Mouse (Mus musculus): ENCODE results near the gene Kank1. TPM values are rescaled to one million over a fixed set of nuclear protein-coding genes. Genes with fewer than 3 reads are reported as not detected.

The Kank1 gene
- polyA plus RNA-seq, 1 experiment from 2014 or later, result 81.5 TPM

GRCm38 (mm10) chr19:25386679-25387470 is 150.1 kb downstream of the Kank1 start:
- Histone ChIP-seq H3K27ac (ENCODE audit: poor library complexity, severe bottlenecking) (peak overlapping the region; percentile 72), H3K9me3 (replicated peaks) (no peaks in the 10 kb centered on the region), H3K36me3 (peaks cover 15% of the 10 kb centered on the region), H3K4me3 (no peak overlapping the region), H3K4me1 (replicated peaks) (peaks cover 59% of the 10 kb centered on the region), H3K27me3 (replicated peaks) (no peaks in the 10 kb centered on the region), H3K4me2 (peak overlapping the region; percentile 54), H3K9ac (peak overlapping the region; percentile 55; the same call in 1 of the 2 replicates)
- 40% methylated on average over 16 of the region's 16 CpGs for WGBS
- no peak for ATAC-seq (ENCODE audit: insufficient number of reproducible peaks, low FRiP score)

DNA sequence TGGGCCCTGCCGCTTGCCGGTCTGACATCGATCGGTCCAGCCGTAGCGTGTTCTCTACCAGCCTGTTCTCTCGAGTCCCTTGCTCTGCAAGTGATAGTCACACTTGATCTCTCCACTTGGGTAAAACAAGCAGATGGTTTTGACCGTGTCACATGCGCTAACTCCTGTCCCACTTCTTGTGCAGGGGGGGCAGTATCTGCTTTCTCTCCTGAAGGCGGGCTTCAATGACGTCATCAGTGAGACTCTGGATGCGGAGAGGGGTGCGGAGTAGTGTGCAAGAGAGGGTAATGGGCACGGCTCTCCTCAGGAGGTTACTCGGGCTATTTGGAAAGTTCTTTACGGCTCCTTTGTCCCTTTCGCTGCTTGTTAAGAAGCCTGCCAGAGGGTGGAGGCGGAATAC is 151.1 kb downstream of the Kank1 start:
- 87% methylated on average over 18 of the region's 18 CpGs for WGBS
- no peak overlapping the region for H3K9ac ChIP-seq

GRCm38 (mm10) chr19:25392135-25392534 is 155.4 kb downstream of the Kank1 start:
- H3K4me2 ChIP-seq, result no peak overlapping the region
- H3K9me3 ChIP-seq (replicated peaks), result 0 out of 2 replicates have a peak, but pooled peaks cover 4% of the 10 kb centered on the region
- 0 out of 2 replicates have a peak overlapping the region, but pooled peaks have one; percentile 37 for H3K27ac ChIP-seq (ENCODE audit: poor library complexity, severe bottlenecking)
- H3K36me3 ChIP-seq, result peaks cover 19% of the 10 kb centered on the region
- H3K9ac ChIP-seq, result no peak overlapping the region
- H3K4me1 ChIP-seq (replicated peaks), result peaks cover 53% of the 10 kb centered on the region
- no peak for ATAC-seq (ENCODE audit: insufficient number of reproducible peaks, low FRiP score)
- no peak overlapping the region for H3K4me3 ChIP-seq
- 83% methylated on average over 11 of the region's 11 CpGs for WGBS
- H3K27me3 ChIP-seq (replicated peaks), result no peaks in the 10 kb centered on the region

More for the DNA sequence above, 151.1 kb downstream of the Kank1 start:
- H3K27me3 ChIP-seq (replicated peaks), result no peaks in the 10 kb centered on the region
- peaks cover 59% of the 10 kb centered on the region for H3K4me1 ChIP-seq (replicated peaks)
- no peak overlapping the region for H3K4me3 ChIP-seq
- no peak for ATAC-seq (ENCODE audit: insufficient number of reproducible peaks, low FRiP score)
- H3K27ac ChIP-seq (ENCODE audit: poor library complexity, severe bottlenecking), result peak overlapping the region; percentile 72; the same call in 1 of the 2 replicates
- H3K4me2 ChIP-seq, result no peak overlapping the region
- no peaks in the 10 kb centered on the region for H3K9me3 ChIP-seq (replicated peaks)
- H3K36me3 ChIP-seq, result peaks cover 15% of the 10 kb centered on the region

GRCm38 (mm10) chr19:25395035-25395434 is 158.3 kb downstream of the Kank1 start:
- Histone ChIP-seq H3K27ac (ENCODE audit: poor library complexity, severe bottlenecking) (peak overlapping the region; percentile 94), H3K4me3 (no peak overlapping the region; the same call in 1 of the 2 replicates), H3K27me3 (replicated peaks) (no peaks in the 10 kb centered on the region), H3K36me3 (peaks cover 10% of the 10 kb centered on the region), H3K9me3 (replicated peaks) (0 out of 2 replicates have a peak, but pooled peaks cover 4% of the 10 kb centered on the region), H3K9ac (peak overlapping the region; percentile 46; the same call in 1 of the 2 replicates), H3K4me1 (replicated peaks) (peaks cover 66% of the 10 kb centered on the region), H3K4me2 (peak overlapping the region; percentile 53)
- 0 out of 2 replicates have a peak, but pooled peaks have one; percentile 34 for ATAC-seq (ENCODE audit: insufficient number of reproducible peaks, low FRiP score)
- WGBS, result 11% methylated on average over 10 of the region's 10 CpGs

DNA sequence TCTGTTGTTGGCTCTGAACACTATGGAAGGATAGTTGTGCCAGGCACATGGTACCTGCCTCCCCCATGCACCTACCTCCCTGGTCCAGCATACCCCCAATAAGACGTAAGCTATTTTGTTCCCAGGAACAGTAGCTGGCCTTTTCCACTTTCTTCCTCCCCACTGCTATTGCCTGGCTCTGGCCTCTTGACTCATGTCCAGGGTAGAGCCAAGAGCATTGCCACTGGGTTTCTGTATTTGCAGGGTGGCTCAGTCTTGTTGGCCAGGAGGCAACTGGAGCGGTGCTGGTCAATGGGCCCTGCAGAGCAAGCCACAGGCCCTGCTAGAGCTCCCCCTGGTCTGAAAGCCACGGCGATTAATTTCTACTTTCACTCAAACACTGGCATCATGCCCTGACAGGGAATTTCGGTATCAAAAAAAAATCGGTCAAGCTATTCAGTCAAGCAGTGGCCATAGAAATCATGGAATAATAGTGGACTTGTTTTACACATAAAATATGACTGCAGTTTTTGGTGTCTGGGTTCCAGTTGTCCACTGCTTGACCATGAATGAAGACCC is 160.0 kb downstream of the Kank1 start:
- Histone ChIP-seq H3K27ac (ENCODE audit: poor library complexity, severe bottlenecking) (0 out of 2 replicates have a peak overlapping the region, but pooled peaks have one; percentile 30), H3K36me3 (peaks cover 5% of the 10 kb centered on the region), H3K4me2 (no peak overlapping the region), H3K27me3 (replicated peaks) (no peaks in the 10 kb centered on the region), H3K4me3 (no peak overlapping the region), H3K9me3 (replicated peaks) (0 out of 2 replicates have a peak, but pooled peaks cover 4% of the 10 kb centered on the region), H3K4me1 (replicated peaks) (peaks cover 81% of the 10 kb centered on the region), H3K9ac (no peak overlapping the region)
- 86% methylated on average over 6 of the region's 6 CpGs for WGBS
- ATAC-seq (ENCODE audit: insufficient number of reproducible peaks, low FRiP score), result no peak

GRCm38 (mm10) chr19:25399511-25400211 is 162.9 kb downstream of the Kank1 start:
- H3K27me3 ChIP-seq (replicated peaks), result no peaks in the 10 kb centered on the region
- peak; percentile 72 for ATAC-seq (ENCODE audit: insufficient number of reproducible peaks, low FRiP score)
- peaks cover 87% of the 10 kb centered on the region for H3K4me1 ChIP-seq (replicated peaks)
- H3K27ac ChIP-seq (ENCODE audit: poor library complexity, severe bottlenecking), result peak overlapping the region; percentile 91
- H3K4me3 ChIP-seq, result peak overlapping the region; percentile 3; the same call in 1 of the 2 replicates
- WGBS, result 14% methylated on average over 9 of the region's 9 CpGs
- peaks cover 5% of the 10 kb centered on the region for H3K36me3 ChIP-seq
- H3K9ac ChIP-seq, result peak overlapping the region; percentile 37; the same call in 1 of the 2 replicates
- 0 out of 2 replicates have a peak, but pooled peaks cover 4% of the 10 kb centered on the region for H3K9me3 ChIP-seq (replicated peaks)
- peak overlapping the region; percentile 50 for H3K4me2 ChIP-seq

GRCm38 (mm10) chr19:25400212-25400913 is 163.6 kb downstream of the Kank1 start:
- no peak overlapping the region; the same call in 1 of the 2 replicates for H3K9ac ChIP-seq
- no peak overlapping the region for H3K4me3 ChIP-seq
- ATAC-seq (ENCODE audit: insufficient number of reproducible peaks, low FRiP score), result peak; percentile 46; the same call in 1 of the 2 replicates
- H3K9me3 ChIP-seq (replicated peaks), result 0 out of 2 replicates have a peak, but pooled peaks cover 4% of the 10 kb centered on the region
- peak overlapping the region; percentile 50 for H3K4me2 ChIP-seq
- 44% methylated on average over 13 of the region's 13 CpGs for WGBS
- peak overlapping the region; percentile 91 for H3K27ac ChIP-seq (ENCODE audit: poor library complexity, severe bottlenecking)
- no peaks in the 10 kb centered on the region for H3K27me3 ChIP-seq (replicated peaks)
- peaks cover 83% of the 10 kb centered on the region for H3K4me1 ChIP-seq (replicated peaks)
- peaks cover 5% of the 10 kb centered on the region for H3K36me3 ChIP-seq

DNA sequence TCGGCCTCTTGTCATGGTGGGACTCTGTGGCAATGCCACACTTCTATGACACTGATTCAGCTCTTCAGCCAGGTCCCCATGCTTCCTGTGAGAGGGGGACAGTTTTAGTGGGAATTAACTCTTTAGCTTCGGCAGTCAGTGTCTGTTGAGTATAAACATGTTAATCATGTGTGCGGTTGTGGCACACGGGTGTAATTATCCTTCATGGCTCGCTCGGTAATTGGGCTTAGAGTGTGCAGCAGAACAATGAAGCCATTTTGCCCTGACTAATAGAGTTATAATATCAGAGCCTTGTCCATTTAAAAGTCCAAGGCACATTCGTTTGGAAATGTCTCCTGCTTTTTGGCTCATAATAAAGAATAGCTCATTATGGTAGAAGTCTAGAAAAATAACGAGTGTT is 164.7 kb downstream of the Kank1 start:
- H3K9me3 ChIP-seq (replicated peaks), result no peaks in the 10 kb centered on the region
- 75% methylated on average over 8 of the region's 8 CpGs for WGBS
- H3K36me3 ChIP-seq, result no peaks in the 10 kb centered on the region; the same call in 1 of the 2 replicates
- peaks cover 86% of the 10 kb centered on the region for H3K4me1 ChIP-seq (replicated peaks)
- H3K27me3 ChIP-seq (replicated peaks), result no peaks in the 10 kb centered on the region
- no peak overlapping the region for H3K9ac ChIP-seq
- ATAC-seq (ENCODE audit: insufficient number of reproducible peaks, low FRiP score), result no peak
- H3K27ac ChIP-seq (ENCODE audit: poor library complexity, severe bottlenecking), result peak overlapping the region; percentile 91
- H3K4me3 ChIP-seq, result no peak overlapping the region
- H3K4me2 ChIP-seq, result no peak overlapping the region

DNA sequence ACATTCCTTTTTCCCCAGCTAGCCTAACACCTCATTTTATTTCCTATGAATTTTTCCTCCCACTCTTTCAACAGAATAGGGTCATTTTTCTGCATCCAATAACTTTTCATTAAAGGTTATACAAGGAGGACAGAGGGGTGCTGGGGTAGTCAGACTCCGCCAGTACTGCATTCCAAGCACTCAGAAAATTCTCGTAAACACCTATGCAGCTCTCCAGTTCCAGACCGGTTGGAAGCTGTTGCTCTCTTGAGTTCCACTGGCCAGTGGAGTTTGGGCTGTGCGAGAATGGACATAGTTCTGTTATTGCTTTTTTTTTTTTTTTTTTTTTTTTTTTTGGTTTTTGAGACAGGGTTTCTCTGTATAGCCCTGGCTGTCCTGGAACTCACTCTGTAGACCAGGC is 167.4 kb downstream of the Kank1 start:
- Histone ChIP-seq H3K4me1 (replicated peaks) (peaks cover 77% of the 10 kb centered on the region), H3K9me3 (replicated peaks) (no peaks in the 10 kb centered on the region), H3K4me2 (no peak overlapping the region), H3K9ac (no peak overlapping the region), H3K4me3 (no peak overlapping the region), H3K27me3 (replicated peaks) (no peaks in the 10 kb centered on the region), H3K27ac (ENCODE audit: poor library complexity, severe bottlenecking) (no peak overlapping the region), H3K36me3 (peaks cover 3% of the 10 kb centered on the region)
- ATAC-seq (ENCODE audit: insufficient number of reproducible peaks, low FRiP score), result no peak
- 67% methylated on average over 4 of the region's 4 CpGs for WGBS

DNA sequence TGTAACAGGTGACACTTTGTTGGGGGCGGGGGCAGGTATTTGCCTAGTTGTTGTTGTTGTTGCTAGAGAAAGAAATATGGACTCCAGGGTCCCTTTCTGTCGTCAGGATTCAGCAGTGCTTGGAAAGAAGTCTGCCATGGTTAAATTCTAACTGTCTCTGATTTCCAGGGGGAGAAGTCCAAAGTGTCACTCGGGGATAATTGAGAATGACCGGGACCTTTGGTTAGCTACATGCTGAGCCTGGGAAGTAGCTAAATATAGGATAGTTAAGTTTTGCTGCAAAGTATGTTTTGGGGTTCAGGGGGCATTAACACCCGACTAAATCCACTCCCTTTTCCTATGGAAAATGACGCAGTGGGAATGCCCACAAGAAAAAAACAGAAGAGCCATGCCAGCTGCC is 169.2 kb downstream of the Kank1 start:
- ATAC-seq (ENCODE audit: insufficient number of reproducible peaks, low FRiP score), result no peak
- Histone ChIP-seq H3K4me3 (peak overlapping the region; percentile 61), H3K27me3 (replicated peaks) (no peaks in the 10 kb centered on the region), H3K9me3 (replicated peaks) (no peaks in the 10 kb centered on the region), H3K36me3 (peaks cover 21% of the 10 kb centered on the region), H3K4me2 (peak overlapping the region; percentile 91), H3K4me1 (replicated peaks) (peaks cover 77% of the 10 kb centered on the region), H3K9ac (peak overlapping the region; percentile 91), H3K27ac (ENCODE audit: poor library complexity, severe bottlenecking) (peak overlapping the region; percentile 99)
- WGBS, result 29% methylated on average over 6 of the region's 6 CpGs
